Mouse (Mus musculus) midbrain, postnatal 0 days (tissue): ENCODE results near the gene Tbl1xr1. TPM values are rescaled to one million over a fixed set of nuclear protein-coding genes. Genes with fewer than 3 reads are reported as not detected.

Experiments used
- ATAC-seq: fragments of 200-750 bp; cut with Nextera tagmentation; 2 replicates; pipeline ENCODE4 v1.8.0; 2017; ENCODE audit warnings: moderate number of reproducible peaks, mild to moderate bottlenecking, moderate TSS enrichment, moderate library complexity; ENCODE audit not compliant: low FRiP score
- DNase-seq: peaks from one replicate; pipeline ENCODE4 v3.0.0-alpha.2; 2015; ENCODE audit warnings: low spot score
- H3K27ac ChIP-seq: fragments of 300-500 bp; sonication (generic); 2 replicates; pipeline ENCODE4 v1.5.1; 2014; ENCODE audit warnings: low read depth, mild to moderate bottlenecking, low read length, mixed read lengths
- H3K27me3 ChIP-seq: fragments of 300-500 bp; sonication (generic); 2 replicates; pipeline ENCODE4 v1.6.1; 2014; ENCODE audit warnings: low read length, control low read depth, mixed read lengths; ENCODE audit not compliant: insufficient read depth
- H3K36me3 ChIP-seq: fragments of 300-500 bp; sonication (generic); 2 replicates; pipeline ENCODE4 v1.6.1; 2014; ENCODE audit warnings: low read length, control low read depth, mixed read lengths; ENCODE audit not compliant: insufficient read depth
- H3K4me1 ChIP-seq: fragments of 300-500 bp; sonication (generic); 2 replicates; pipeline ENCODE4 v1.6.1; 2014; ENCODE audit warnings: mild to moderate bottlenecking, control low read depth, antibody characterized with exemption, low read length, mixed read lengths; ENCODE audit not compliant: insufficient read depth
- H3K4me2 ChIP-seq: fragments of 300-500 bp; sonication (generic); 2 replicates; pipeline ENCODE4 v1.6.1; 2014; ENCODE audit warnings: low read depth, mild to moderate bottlenecking, low read length, mixed read lengths; ENCODE audit not compliant: poor library complexity, severe bottlenecking
- H3K4me3 ChIP-seq: fragments of 300-500 bp; sonication (generic); 2 replicates; pipeline ENCODE4 v1.5.1; 2014; ENCODE audit warnings: low read depth, mild to moderate bottlenecking, low read length, moderate library complexity
- H3K9ac ChIP-seq: fragments of 300-500 bp; sonication (generic); replicated peaks from 2 replicates; pipeline ENCODE4 v1.6.1; 2014; ENCODE audit warnings: mild to moderate bottlenecking, low read length, moderate library complexity, mixed read lengths; ENCODE audit not compliant: poor library complexity, severe bottlenecking
- H3K9me3 ChIP-seq: fragments of 300-500 bp; sonication (generic); 2 replicates; pipeline ENCODE4 v1.6.1; 2016; ENCODE audit warnings: low read length, control low read depth
- CTCF ChIP-seq: IDR thresholded peaks from 2 replicates; pipeline ENCODE4 v1.5.1; 2016; ENCODE audit warnings: antibody characterized with exemption, mild to moderate bottlenecking
- WGBS: fragments of 180-500 bp; shearing (Covaris S2); extraction: QIAGEN DNeasy Blood & Tissue Kit; methylation state at CpG from one replicate; pipeline ENCODE4 v1.1.7; 2014; 5-methylcytosine and 5-hydroxymethylcytosine counted together
- polyA plus RNA-seq: library from polyadenylated mRNA; unstranded; fragments of >200 nt; fragmentation: Nextera tagmentation; extraction: Ambion mirVana; gene quantifications from 2 replicates; pipeline ENCODE4 v1.2.1, GENCODE M21; 2015
- total RNA-seq: library from RNA; depleted of rRNA; stranded (reverse); fragments of >200 nt; gene quantifications from 2 replicates; pipeline ENCODE4 v1.2.3, GENCODE M21; 2014

The Tbl1xr1 gene
- total and polyA plus RNA-seq, 2 experiments from 2014 or later, result 11.6 to 29.3 TPM

DNA sequence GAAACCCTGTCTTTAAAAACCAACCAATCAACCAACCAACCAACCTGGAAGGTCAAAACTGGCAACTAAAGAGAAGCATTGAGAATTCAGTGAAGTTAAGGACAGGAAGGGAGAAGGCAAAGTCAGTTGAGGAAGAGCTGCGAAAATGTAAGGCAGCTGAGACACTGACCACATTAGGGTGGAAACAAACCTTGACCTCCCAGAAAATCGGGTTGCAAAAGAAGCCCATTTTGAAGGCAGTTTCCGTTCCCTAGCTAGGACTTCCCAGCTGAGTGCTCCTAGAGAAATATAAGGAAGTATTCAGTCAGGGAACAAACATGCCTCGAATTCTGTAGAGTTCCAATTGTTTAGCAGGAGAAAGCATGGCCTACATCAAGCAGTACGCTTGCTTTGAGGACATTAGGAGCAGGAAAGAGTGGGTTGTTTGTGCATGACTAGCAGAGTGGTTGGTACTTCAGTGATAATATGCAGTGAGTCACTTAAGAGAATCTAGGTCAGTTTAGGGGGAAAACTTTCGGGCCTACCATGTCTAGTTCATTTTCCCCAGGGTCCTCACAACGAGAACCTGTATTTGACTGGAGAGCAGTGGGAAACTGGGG is 18.1 kb upstream of the Tbl1xr1 start:
- no peak for TF ChIP-seq CTCF
- no peaks in the 10 kb centered on the region for H3K4me1 ChIP-seq
- DNase-seq (no peak), ATAC-seq (no peak)
- WGBS, result 84% methylated on average over 7 of the region's 7 CpGs
- H3K27ac ChIP-seq, result no peak overlapping the region
- H3K27me3 ChIP-seq, result no peaks in the 10 kb centered on the region
- no peaks in the 10 kb centered on the region for H3K9me3 ChIP-seq
- no peaks in the 10 kb centered on the region for H3K36me3 ChIP-seq
- no peak overlapping the region for H3K4me3 ChIP-seq
- no peak overlapping the region for H3K9ac ChIP-seq
- no peak overlapping the region for H3K4me2 ChIP-seq

DNA sequence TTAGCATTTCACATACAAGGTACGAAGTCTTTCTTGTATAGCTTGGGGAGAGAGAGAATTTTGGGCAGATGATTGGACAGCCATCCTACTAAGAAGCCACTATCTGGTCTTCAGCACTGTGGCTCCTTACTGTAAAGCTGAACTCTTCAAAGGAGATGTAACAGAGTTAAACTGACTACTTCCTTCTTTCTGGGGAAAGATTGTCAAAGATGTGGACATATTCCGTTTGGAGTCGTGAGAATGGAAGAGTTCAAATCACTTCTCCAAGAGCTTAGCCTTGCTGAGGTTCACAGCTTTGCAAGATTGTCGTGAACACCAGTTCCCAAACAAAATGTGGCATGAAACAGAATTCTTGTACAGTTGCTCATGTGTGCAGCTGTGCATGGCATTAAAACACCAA is 15.3 kb upstream of the Tbl1xr1 start:
- no peak for DNase-seq
- Histone ChIP-seq H3K36me3 (no peaks in the 10 kb centered on the region), H3K27ac (no peak overlapping the region), H3K27me3 (no peaks in the 10 kb centered on the region), H3K9me3 (no peaks in the 10 kb centered on the region), H3K9ac (no peak overlapping the region), H3K4me3 (no peak overlapping the region), H3K4me1 (no peaks in the 10 kb centered on the region), H3K4me2 (no peak overlapping the region)
- 92% methylated on average over 4 of the region's 4 CpGs for WGBS
- TF ChIP-seq CTCF, result no peak
- no peak for ATAC-seq

DNA sequence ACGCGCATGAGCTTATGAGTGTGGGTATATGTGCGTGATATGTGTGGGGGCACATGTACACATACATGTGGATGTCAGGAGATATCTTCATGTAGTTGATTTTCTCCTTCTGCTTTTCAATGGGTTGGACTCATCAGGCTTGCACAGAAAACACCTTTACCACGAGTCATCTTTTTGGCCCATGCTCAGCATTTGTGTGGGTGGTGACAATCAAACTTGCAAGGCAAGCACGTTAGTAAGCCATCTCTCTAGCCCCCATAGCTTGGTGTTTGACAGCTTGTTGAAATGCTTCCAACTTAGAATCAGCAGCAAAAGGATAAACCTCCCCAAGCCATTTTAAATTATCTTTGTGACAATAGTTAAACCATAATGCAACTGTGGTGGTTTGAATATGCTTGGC is 7.8 kb upstream of the Tbl1xr1 start:
- no peak overlapping the region for H3K27ac ChIP-seq
- ATAC-seq, result no peak
- H3K4me3 ChIP-seq, result no peak overlapping the region
- no peak for TF ChIP-seq CTCF
- 87% methylated on average over 5 of the region's 5 CpGs for WGBS
- H3K4me2 ChIP-seq, result no peak overlapping the region
- H3K9ac ChIP-seq, result no peak overlapping the region
- H3K4me1 ChIP-seq, result no peaks in the 10 kb centered on the region
- DNase-seq, result no peak
- no peaks in the 10 kb centered on the region for H3K36me3 ChIP-seq
- H3K27me3 ChIP-seq, result no peaks in the 10 kb centered on the region
- H3K9me3 ChIP-seq, result no peaks in the 10 kb centered on the region

DNA sequence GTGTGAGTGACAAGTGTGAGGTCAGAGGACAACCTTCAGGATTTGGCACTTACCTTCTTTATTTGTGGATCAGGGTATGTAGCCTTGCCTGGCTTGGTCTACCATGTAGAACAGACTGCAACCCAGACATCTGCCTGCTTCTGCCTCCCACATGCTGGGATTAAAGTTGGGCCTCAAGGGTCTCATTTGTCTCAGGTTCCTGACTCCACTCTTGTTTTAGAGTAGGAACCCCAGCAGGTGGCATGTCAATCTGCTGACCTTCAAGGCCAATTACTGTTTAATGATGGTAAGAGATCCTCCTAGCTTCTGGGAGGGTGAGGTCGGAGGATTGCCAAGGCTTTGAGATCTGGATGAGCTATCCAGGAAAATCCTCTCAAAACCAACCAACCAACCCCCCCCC is 2.5 kb upstream of the Tbl1xr1 start:
- TF ChIP-seq CTCF, result no peak
- 81% methylated on average over 1 of the region's 1 CpGs for WGBS
- no peak overlapping the region for H3K9ac ChIP-seq
- ATAC-seq (no peak), DNase-seq (no peak)
- H3K4me1 ChIP-seq, result peaks cover 12% of the 10 kb centered on the region; the same call in 1 of the 2 replicates
- H3K36me3 ChIP-seq, result no peaks in the 10 kb centered on the region
- H3K4me2 ChIP-seq, result no peak overlapping the region
- H3K9me3 ChIP-seq, result no peaks in the 10 kb centered on the region
- H3K27me3 ChIP-seq, result no peaks in the 10 kb centered on the region
- H3K27ac ChIP-seq, result no peak overlapping the region
- no peak overlapping the region for H3K4me3 ChIP-seq

DNA sequence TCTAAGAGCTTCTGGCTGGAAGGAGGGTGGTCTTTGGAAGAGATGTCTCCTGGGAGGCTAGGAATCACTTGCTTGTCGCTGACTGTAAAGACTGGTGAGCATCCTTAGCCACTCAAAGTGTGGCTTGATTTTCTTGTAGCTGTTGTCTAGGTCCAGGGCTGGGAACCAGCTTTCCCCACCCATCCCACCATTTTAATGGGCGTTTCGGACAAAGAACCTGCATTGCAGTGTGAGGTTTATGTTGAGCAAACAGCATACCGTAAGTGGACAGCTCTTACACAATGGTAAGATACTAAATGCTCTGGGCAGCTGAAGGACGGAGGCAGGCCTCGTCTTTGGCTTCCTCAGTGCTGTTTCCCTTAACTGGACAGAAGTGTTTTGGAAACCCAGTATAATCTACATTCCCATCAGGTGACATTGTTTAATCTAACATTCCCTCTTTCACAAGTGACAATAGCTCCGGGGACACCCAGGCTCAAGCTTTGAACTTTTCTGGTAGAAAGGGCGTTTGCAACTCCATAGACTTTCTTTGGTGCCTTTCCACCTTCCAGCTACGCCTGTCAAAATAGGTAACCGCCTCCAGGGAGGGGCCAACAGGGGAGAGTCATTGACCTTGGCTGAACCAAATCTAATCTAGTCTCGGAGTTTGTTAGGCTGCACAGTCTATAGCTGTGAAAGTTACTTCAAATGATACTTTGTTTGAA is 1.7 kb upstream of the Tbl1xr1 start:
- Histone ChIP-seq H3K9me3 (no peaks in the 10 kb centered on the region), H3K4me1 (peaks cover 15% of the 10 kb centered on the region; the same call in 1 of the 2 replicates), H3K27me3 (no peaks in the 10 kb centered on the region), H3K36me3 (no peaks in the 10 kb centered on the region), H3K4me3 (peak overlapping the region; percentile 95), H3K9ac (no peak overlapping the region), H3K4me2 (peak overlapping the region; percentile 69), H3K27ac (no peak overlapping the region)
- TF ChIP-seq CTCF, result no peak
- 25% methylated on average over 11 of the region's 11 CpGs for WGBS
- ATAC-seq (no peak), DNase-seq (no peak)

DNA sequence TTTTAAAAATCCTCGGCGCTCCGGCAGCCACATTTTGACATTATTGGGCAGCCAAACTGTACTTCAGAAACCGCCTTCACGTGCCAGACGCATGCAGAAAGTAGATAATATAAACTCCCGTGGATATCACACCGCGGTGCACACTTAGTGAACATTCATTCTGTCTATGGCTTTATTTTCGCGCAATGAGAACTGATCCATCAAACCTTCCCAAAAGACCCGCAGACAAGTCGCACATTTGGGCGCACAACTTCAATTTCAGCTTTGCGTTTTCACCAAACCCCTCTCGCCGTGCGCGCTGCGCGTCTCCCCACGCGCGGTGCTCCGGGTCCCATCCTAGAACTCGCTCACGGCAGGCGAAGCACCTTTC is 950 bp upstream of the Tbl1xr1 start:
- peak overlapping the region; percentile 97 for H3K27ac ChIP-seq
- H3K4me1 ChIP-seq, result peaks cover 15% of the 10 kb centered on the region; the same call in 1 of the 2 replicates
- H3K4me3 ChIP-seq, result peak overlapping the region; percentile 95
- no peak for ATAC-seq
- H3K9ac ChIP-seq, result peak overlapping the region; percentile 94
- WGBS, result under 1% methylated on average over 28 of the region's 28 CpGs
- no peaks in the 10 kb centered on the region for H3K27me3 ChIP-seq
- no peaks in the 10 kb centered on the region for H3K9me3 ChIP-seq
- peak; percentile 33 for DNase-seq
- H3K36me3 ChIP-seq, result no peaks in the 10 kb centered on the region
- peak overlapping the region; percentile 69 for H3K4me2 ChIP-seq
- TF ChIP-seq CTCF, result no peak
